Mouse (Mus musculus): Measurements from ENCODE around the gene Mrtfb. TPM values are rescaled to one million over a fixed set of nuclear protein-coding genes. Genes with fewer than 3 reads are reported as not detected.
"Not testable (repeated sequence)": the region's sequence is repeated elsewhere in the genome, so short reads cannot be mapped to it uniquely, and the experiment has no call there.

Mrtfb gene
- polyA plus RNA-seq, 1 experiment from 2014 or later, result 20.9 TPM

DNA sequence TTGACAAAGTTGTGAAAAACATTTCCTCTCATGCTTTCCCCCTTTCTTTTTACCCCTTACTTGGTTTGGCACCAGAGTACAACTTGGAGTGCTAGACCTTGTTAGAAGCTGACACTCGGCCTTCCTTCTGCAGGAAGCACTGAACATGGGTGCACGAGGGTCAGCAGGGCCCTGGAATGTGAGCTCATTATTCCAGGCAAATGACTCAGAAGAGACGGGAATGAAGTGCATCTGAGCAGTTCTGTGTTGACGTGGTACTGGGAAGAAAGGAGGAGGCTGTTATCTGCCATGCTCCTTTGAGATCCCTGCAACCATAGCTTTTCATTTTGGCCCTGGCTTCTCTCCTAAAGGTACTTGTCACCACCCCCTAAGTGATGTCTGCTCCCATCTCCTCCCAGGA lies 10.6 kb upstream of the Mrtfb start:
- Histone ChIP-seq H3K9ac (no peak overlapping the region), H3K4me2 (replicated peaks) (no peak overlapping the region), H3K9me3 (no peaks in the 10 kb centered on the region), H3K4me1 (replicated peaks) (no peaks in the 10 kb centered on the region; the same call in 1 of the 2 replicates), H3K27me3 (replicated peaks) (no peaks in the 10 kb centered on the region), H3K27ac (no peak overlapping the region), H3K36me3 (no peaks in the 10 kb centered on the region), H3K4me3 (replicated peaks) (no peak overlapping the region)
- ATAC-seq, result no peak
- 42% methylated on average over 4 of the region's 4 CpGs for WGBS

DNA sequence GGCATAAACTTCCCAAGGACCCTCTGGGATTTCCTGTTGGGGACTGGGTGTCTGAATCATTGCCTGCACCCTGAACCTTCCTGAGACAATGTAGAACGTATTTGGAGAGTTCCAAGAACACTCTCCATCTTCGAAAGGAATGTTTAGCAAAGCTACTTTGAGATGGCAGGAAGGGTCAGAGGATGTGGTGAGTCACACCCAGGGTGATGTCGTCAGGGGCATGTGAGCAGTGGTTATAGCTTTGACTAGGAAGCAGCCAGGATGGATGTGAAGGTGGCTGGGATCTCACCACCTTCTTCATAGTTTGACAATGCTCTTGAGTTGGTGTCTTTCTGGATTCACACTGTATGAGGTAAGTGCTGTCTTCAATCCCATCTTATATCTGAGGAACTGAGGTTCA lies 9.4 kb upstream of the Mrtfb start:
- Histone ChIP-seq H3K4me3 (replicated peaks) (no peak overlapping the region), H3K4me1 (replicated peaks) (no peaks in the 10 kb centered on the region; the same call in 1 of the 2 replicates), H3K9me3 (no peaks in the 10 kb centered on the region), H3K27me3 (replicated peaks) (no peaks in the 10 kb centered on the region), H3K27ac (no peak overlapping the region), H3K36me3 (no peaks in the 10 kb centered on the region), H3K4me2 (replicated peaks) (no peak overlapping the region), H3K9ac (no peak overlapping the region)
- WGBS, result 57% methylated on average over 3 of the region's 3 CpGs
- ATAC-seq, result no peak

GRCm38 (mm10) chr16:13250061-13250460 lies 6.2 kb upstream of the Mrtfb start:
- H3K27ac ChIP-seq, result no peak overlapping the region
- ATAC-seq, result no peak
- H3K27me3 ChIP-seq (replicated peaks), result no peaks in the 10 kb centered on the region
- no peak overlapping the region for H3K9ac ChIP-seq
- H3K4me3 ChIP-seq (replicated peaks), result no peak overlapping the region
- no peaks in the 10 kb centered on the region for H3K9me3 ChIP-seq
- H3K4me1 ChIP-seq (replicated peaks), result no peaks in the 10 kb centered on the region; the same call in 1 of the 2 replicates
- H3K36me3 ChIP-seq, result no peaks in the 10 kb centered on the region
- H3K4me2 ChIP-seq (replicated peaks), result no peak overlapping the region
- WGBS, result 52% methylated on average over 5 of the region's 5 CpGs

GRCm38 (mm10) chr16:13256667-13257527 lies 616 bp downstream of the Mrtfb start:
- ATAC-seq, result peak; percentile 82
- H3K27ac ChIP-seq, result peak overlapping the region; percentile 88
- WGBS, result 3% methylated on average over 61 of the region's 64 CpGs

GRCm38 (mm10) chr16:13257528-13257835 lies 1.2 kb downstream of the Mrtfb start:
- Histone ChIP-seq H3K27me3 (replicated peaks) (no peaks in the 10 kb centered on the region), H3K4me1 (replicated peaks) (peaks cover 13% of the 10 kb centered on the region), H3K9me3 (no peaks in the 10 kb centered on the region), H3K27ac (no peak overlapping the region), H3K4me2 (replicated peaks) (peak overlapping the region; percentile 74), H3K36me3 (no peaks in the 10 kb centered on the region), H3K4me3 (replicated peaks) (peak overlapping the region; percentile 84), H3K9ac (0 out of 2 replicates have a peak overlapping the region, but pooled peaks have one; percentile 90)
- no peak for ATAC-seq
- WGBS, result 28% methylated on average over 5 of the region's 5 CpGs

More at GRCm38 (mm10) chr16:13256667-13257527, 616 bp downstream of the Mrtfb start:
- no peaks in the 10 kb centered on the region for H3K9me3 ChIP-seq
- peak overlapping the region; percentile 84 for H3K4me3 ChIP-seq (replicated peaks)
- peak overlapping the region; percentile 90 for H3K9ac ChIP-seq
- peak overlapping the region; percentile 74 for H3K4me2 ChIP-seq (replicated peaks)
- no peaks in the 10 kb centered on the region for H3K27me3 ChIP-seq (replicated peaks)
- H3K36me3 ChIP-seq, result no peaks in the 10 kb centered on the region
- peaks cover 13% of the 10 kb centered on the region for H3K4me1 ChIP-seq (replicated peaks)

DNA sequence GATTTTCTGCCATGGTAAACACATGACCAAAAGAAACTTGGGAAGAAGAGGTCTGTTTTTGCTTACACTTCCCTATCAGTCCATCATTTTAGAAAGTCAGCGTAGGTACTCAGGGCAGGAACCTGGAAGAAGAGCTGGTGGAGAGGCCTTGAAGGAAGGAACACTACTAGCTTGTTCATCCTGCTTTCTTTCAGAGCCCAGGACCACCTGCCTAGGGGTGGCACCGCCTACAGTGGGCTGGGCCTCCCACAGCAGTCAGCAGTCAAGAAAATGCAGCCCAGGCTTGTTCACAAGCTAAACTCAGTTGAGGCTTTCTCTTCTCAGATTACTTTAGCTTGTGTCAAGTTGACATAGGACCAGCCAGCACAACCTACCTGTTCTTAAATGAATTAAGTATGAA lies 2.7 kb downstream of the Mrtfb start:
- Histone ChIP-seq H3K4me2 (replicated peaks) (no peak overlapping the region), H3K9me3 (no peaks in the 10 kb centered on the region), H3K27me3 (replicated peaks) (no peaks in the 10 kb centered on the region), H3K4me3 (replicated peaks) (no peak overlapping the region), H3K4me1 (replicated peaks) (peaks cover 13% of the 10 kb centered on the region), H3K9ac (no peak overlapping the region), H3K27ac (no peak overlapping the region), H3K36me3 (no peaks in the 10 kb centered on the region)
- 72% methylated on average over 2 of the region's 2 CpGs for WGBS
- ATAC-seq, result no peak

DNA sequence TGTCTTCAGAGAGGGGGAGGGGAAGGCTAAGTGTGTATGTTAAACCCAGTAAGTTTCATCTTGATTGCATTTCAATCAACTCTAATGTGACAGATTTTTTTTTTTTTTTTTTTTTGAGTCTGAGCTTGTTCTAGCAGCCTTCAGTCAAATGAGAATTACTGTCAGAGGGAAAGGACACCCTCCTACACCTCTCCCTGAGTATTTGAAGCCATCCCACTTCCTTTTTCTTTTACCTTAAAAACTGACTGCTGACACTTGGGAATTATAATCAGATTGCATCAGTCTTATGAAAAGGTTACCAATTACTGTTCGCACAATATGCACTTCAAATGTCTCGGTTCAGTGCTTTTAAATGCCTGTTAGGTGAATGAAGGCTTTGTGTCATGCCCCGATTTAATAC lies 10.0 kb downstream of the Mrtfb start:
- no peak overlapping the region for H3K4me2 ChIP-seq (replicated peaks)
- no peak overlapping the region for H3K27ac ChIP-seq
- no peaks in the 10 kb centered on the region for H3K4me1 ChIP-seq (replicated peaks)
- H3K27me3 ChIP-seq (replicated peaks), result no peaks in the 10 kb centered on the region
- ATAC-seq, result no peak
- no peak overlapping the region for H3K9ac ChIP-seq
- peaks cover 20% of the 10 kb centered on the region for H3K36me3 ChIP-seq
- H3K9me3 ChIP-seq, result no peaks in the 10 kb centered on the region
- 92% methylated on average over 3 of the region's 3 CpGs for WGBS
- no peak overlapping the region for H3K4me3 ChIP-seq (replicated peaks)

DNA sequence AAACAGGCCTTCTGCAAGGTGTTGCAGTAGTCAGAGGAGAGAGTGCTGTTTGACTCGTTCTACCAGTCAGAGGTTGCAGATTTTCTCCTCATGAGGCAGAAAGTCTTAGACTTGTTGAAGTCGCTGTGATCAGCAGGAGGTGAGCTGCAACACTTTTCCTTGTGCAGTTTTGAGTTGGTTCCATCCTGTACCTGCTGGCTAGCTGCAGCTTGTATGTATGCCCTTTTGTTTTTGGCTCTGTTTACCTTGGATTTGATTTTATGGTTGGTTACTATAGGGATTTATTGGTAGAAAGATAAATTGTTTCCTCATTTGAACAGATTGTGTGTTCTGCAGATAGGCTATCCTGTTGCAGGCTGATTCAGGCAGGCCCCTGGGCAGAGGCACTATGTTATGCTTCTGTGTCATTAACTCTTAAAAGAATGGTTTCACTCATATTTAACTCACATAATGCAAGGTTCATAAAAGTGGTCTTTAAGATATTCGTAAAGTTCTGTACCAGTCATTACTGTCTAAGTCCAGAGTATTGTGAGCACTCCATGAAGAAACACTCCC lies 11.1 kb downstream of the Mrtfb start:
- 63% methylated on average over 3 of the region's 3 CpGs for WGBS
- no peak overlapping the region for H3K9ac ChIP-seq
- no peaks in the 10 kb centered on the region for H3K27me3 ChIP-seq (replicated peaks)
- ATAC-seq, result peak; percentile 89
- no peak overlapping the region for H3K4me3 ChIP-seq (replicated peaks)
- H3K27ac ChIP-seq, result 0 out of 2 replicates have a peak overlapping the region, but pooled peaks have one; percentile 62
- no peaks in the 10 kb centered on the region for H3K4me1 ChIP-seq (replicated peaks)
- H3K36me3 ChIP-seq, result peaks cover 20% of the 10 kb centered on the region
- no peaks in the 10 kb centered on the region for H3K9me3 ChIP-seq
- no peak overlapping the region for H3K4me2 ChIP-seq (replicated peaks)

- H3K27ac ChIP-seq, result no peak overlapping the region
- no peak overlapping the region for H3K4me2 ChIP-seq (replicated peaks)
- peaks cover 20% of the 10 kb centered on the region for H3K36me3 ChIP-seq
- no peak for ATAC-seq
- H3K4me3 ChIP-seq (replicated peaks), result no peak overlapping the region
- 95% methylated on average over 2 of the region's 2 CpGs for WGBS
- H3K9me3 ChIP-seq, result no peaks in the 10 kb centered on the region
- no peak overlapping the region for H3K9ac ChIP-seq
- no peaks in the 10 kb centered on the region for H3K27me3 ChIP-seq (replicated peaks)
- no peaks in the 10 kb centered on the region for H3K4me1 ChIP-seq (replicated peaks)
Measured at GRCm38 (mm10) chr16:13269426-13269825, 13.1 kb downstream of the Mrtfb start.

DNA sequence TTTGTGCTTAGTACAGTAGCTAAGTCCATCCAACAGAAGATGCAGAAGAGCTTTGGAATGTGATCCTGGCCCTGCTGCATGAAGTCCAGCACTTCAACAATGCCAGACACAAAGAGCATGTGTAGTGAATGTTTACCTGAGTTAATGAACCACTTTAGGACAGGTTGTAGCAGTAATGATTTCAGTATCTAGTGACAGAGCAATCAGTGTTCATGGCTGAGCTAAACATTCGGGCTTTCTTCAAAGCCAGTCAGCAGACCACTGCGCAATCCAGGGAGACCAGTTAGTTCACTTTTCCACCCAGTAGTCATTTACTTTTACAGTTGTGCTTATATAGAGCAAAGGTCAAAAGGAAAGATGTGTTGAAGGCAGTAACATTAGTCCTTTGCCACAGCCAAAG lies 20.0 kb downstream of the Mrtfb start:
- 48% methylated on average over 2 of the region's 2 CpGs for WGBS
- Histone ChIP-seq H3K27ac (peak overlapping the region; percentile 82), H3K4me1 (replicated peaks) (peaks cover 8% of the 10 kb centered on the region; the same call in 1 of the 2 replicates), H3K4me3 (replicated peaks) (no peak overlapping the region), H3K36me3 (no peaks in the 10 kb centered on the region), H3K27me3 (replicated peaks) (no peaks in the 10 kb centered on the region), H3K4me2 (replicated peaks) (peak overlapping the region; percentile 33), H3K9me3 (no peaks in the 10 kb centered on the region), H3K9ac (no peak overlapping the region)
- peak; percentile 97 for ATAC-seq

DNA sequence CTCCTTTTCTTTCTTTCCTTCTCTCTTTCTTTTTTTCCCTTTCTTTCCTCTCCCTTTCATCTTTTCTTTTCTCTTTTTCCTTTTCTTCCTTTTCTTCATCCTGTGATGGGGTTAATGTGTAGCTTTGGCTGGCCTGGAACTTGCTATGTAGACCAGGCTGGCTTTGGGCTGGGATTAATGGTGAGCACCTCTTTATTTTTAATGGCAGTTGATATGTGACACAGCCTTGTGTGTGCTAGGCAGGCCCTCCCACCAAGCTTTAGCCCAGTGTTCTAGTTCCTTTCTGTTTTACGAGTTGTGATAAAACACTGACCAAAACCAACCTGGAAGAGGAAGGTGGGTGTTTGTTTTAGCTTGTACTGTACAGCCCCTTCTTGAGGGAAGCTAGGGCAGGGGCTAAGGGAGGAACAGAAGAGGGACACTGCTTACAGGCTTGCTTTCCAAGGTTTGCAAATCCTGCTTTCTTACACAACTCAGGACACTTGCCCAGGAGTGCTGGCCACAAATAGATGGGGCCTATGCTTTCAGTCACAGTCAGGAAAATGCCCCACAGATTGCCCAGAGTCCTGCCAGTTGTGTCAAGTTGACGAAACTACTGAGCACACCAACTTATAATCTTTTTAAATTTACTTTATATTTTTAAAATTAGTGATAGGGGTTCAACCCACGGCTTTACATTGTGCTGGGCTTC lies 20.6 kb downstream of the Mrtfb start:
- ATAC-seq, result peak; percentile 73
- Histone ChIP-seq H3K4me3 (replicated peaks) (no peak overlapping the region), H3K9me3 (no peaks in the 10 kb centered on the region), H3K27me3 (replicated peaks) (no peaks in the 10 kb centered on the region), H3K36me3 (no peaks in the 10 kb centered on the region), H3K27ac (peak overlapping the region; percentile 82), H3K4me2 (replicated peaks) (peak overlapping the region; percentile 33), H3K4me1 (replicated peaks) (peaks cover 8% of the 10 kb centered on the region; the same call in 1 of the 2 replicates), H3K9ac (no peak overlapping the region)
- 65% methylated on average over 3 of the region's 3 CpGs for WGBS

- ATAC-seq; H3K4me2 ChIP-seq (replicated peaks); H3K36me3 ChIP-seq; H3K27me3 ChIP-seq (replicated peaks); H3K4me1 ChIP-seq (replicated peaks); H3K9ac ChIP-seq; H3K27ac ChIP-seq; H3K9me3 ChIP-seq; H3K4me3 ChIP-seq (replicated peaks): not testable (repeated sequence)
Measured at GRCm38 (mm10) chr16:13286425-13286824, 30.1 kb downstream of the Mrtfb start.
